Mouse (Mus musculus): ENCODE results near the gene Mogat2.

DNA sequence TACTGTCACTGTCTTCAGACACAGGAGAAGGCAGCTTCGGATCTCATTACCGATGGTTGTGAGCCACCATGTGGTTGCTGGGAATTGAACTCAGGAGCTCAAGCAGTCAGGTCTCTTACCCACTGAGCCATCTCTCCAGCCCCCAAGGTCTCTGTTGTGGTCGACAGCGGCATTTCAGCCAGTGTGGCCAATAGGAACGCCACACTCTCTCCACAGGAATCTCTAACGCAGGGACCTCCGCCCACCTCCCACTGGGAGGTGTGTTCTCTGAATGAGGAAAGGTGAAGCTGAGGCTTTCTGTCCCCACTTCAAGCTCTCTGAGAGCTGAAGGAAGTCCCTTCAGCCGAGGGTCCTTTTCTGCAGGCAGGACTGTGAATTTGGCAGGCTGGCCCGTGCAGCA, 12.0 kb upstream of the Mogat2 start:
- TF ChIP-seq CTCF (conservative IDR thresholded peaks at IDR 0.05; ENCODE audit: low read length), result no peak
- no peak for TF ChIP-seq NANOG (IDR thresholded peaks at IDR 0.05; ENCODE audit: borderline replicate concordance, low read length)
